Comparison of ENCODE assay signal across 9 mouse cellular contexts in genomic region chr9:72968349-72969061, GRCm38 (mm10). TPM values are rescaled to one million over a fixed set of nuclear protein-coding genes. Genes with fewer than 3 reads are reported as not detected.
DNase-seq lines count a peak whose midpoint lies in the region; ATAC-seq lines count a peak whose summit lies in the region.
"Had no signal": no experiment of that assay in that cellular context is flagged by ENCODE, and none has a peak within 500 bp of the region (broad histone marks: within the 10 kb centered on the region; RNA-seq: fewer than 3 reads in every experiment).

No protein-coding gene starts in this region.

- no peaks in the 10 kb centered on the region for H3K27me3 ChIP-seq in kidney, embryonic 16.5 days (ENCODE audit: insufficient read depth, low read length)
- no peaks in the 10 kb centered on the region for H3K27me3 ChIP-seq in liver, embryonic 12.5 days (replicated peaks)
- H3K27me3 ChIP-seq in neural tube, embryonic 14.5 days (ENCODE audit: control insufficient read depth, insufficient read depth, low read length): no peaks in the 10 kb centered on the region
- H3K27me3 ChIP-seq: embryonic facial prominence, embryonic 13.5 days had no signal

- H3K4me2 ChIP-seq in kidney, embryonic 16.5 days (replicated peaks; ENCODE audit: low read depth, low read length): no peak overlapping the region
- H3K4me2 ChIP-seq in liver, embryonic 12.5 days: 0 out of 2 replicates have a peak overlapping the region, but pooled peaks have one; percentile 27
- H3K4me2 ChIP-seq in neural tube, embryonic 14.5 days (ENCODE audit: low read depth, low read length): no peak overlapping the region
- H3K4me2 ChIP-seq: embryonic facial prominence, embryonic 13.5 days had no signal

- H3K27ac ChIP-seq in kidney, embryonic 16.5 days (ENCODE audit: low read length): no peak overlapping the region
- no peak overlapping the region for H3K27ac ChIP-seq in liver, embryonic 12.5 days
- no peak overlapping the region for H3K27ac ChIP-seq in neural tube, embryonic 14.5 days (ENCODE audit: low read depth, low read length)
- H3K27ac ChIP-seq: embryonic facial prominence, embryonic 13.5 days had no signal

- 0 out of 2 replicates have a peak, but pooled peaks cover 3% of the 10 kb centered on the region for H3K9me3 ChIP-seq in kidney, embryonic 16.5 days (ENCODE audit: low read length)
- H3K9me3 ChIP-seq in liver, embryonic 12.5 days (replicated peaks): no peaks in the 10 kb centered on the region
- H3K9me3 ChIP-seq in neural tube, embryonic 14.5 days (ENCODE audit: control insufficient read depth, low read length): no peaks in the 10 kb centered on the region
- H3K9me3 ChIP-seq: embryonic facial prominence, embryonic 13.5 days had no signal

- H3K4me1 ChIP-seq in kidney, embryonic 16.5 days (ENCODE audit: insufficient read depth, low read length): no peaks in the 10 kb centered on the region
- H3K4me1 ChIP-seq in liver, embryonic 12.5 days: no peaks in the 10 kb centered on the region
- no peaks in the 10 kb centered on the region for H3K4me1 ChIP-seq in neural tube, embryonic 14.5 days (ENCODE audit: control insufficient read depth, insufficient read depth, low read length)
- H3K4me1 ChIP-seq: embryonic facial prominence, embryonic 13.5 days had no signal

- peak; percentile 10 to 27 for DNase-seq in urinary bladder, adult 18-20 months (ENCODE audit: low spot score in 2 of 2)
- DNase-seq in urinary bladder, postnatal 25 days (ENCODE audit: low spot score): no peak
- peak; percentile 71 for DNase-seq in cerebellum, adult 9-11 months
- DNase-seq in heart, adult 8-10 months (ENCODE audit: low spot score): peak; percentile 41
- DNase-seq in thymus, postnatal 36 days: peak; percentile 48 to 51

- no peak overlapping the region for H3K9ac ChIP-seq in kidney, embryonic 16.5 days (replicated peaks; ENCODE audit: low read length)
- no peak overlapping the region for H3K9ac ChIP-seq in liver, embryonic 12.5 days
- no peak overlapping the region for H3K9ac ChIP-seq in neural tube, embryonic 14.5 days (replicated peaks; ENCODE audit: low read depth, low read length)
- H3K9ac ChIP-seq: embryonic facial prominence, embryonic 13.5 days had no signal

- H3K36me3 ChIP-seq in kidney, embryonic 16.5 days (ENCODE audit: insufficient read depth, low read length): 0 out of 2 replicates have a peak, but pooled peaks cover 3% of the 10 kb centered on the region
- no peaks in the 10 kb centered on the region for H3K36me3 ChIP-seq in liver, embryonic 12.5 days
- no peaks in the 10 kb centered on the region for H3K36me3 ChIP-seq in neural tube, embryonic 14.5 days (ENCODE audit: control insufficient read depth, insufficient read depth, low read length)
- H3K36me3 ChIP-seq: embryonic facial prominence, embryonic 13.5 days had no signal

- 36% methylated on average over 11 of the region's 11 CpGs for WGBS in kidney, embryonic 16.5 days
- WGBS in liver, embryonic 12.5 days (ENCODE audit: insufficient replicate concordance): 29% methylated on average over 11 of the region's 11 CpGs
- WGBS in neural tube, embryonic 14.5 days: 39% methylated on average over 11 of the region's 11 CpGs

- ATAC-seq in kidney, embryonic 16.5 days (ENCODE audit: low FRiP score, low TSS enrichment): peak; percentile 63; the same call in 1 of the 2 replicates
- ATAC-seq in liver, embryonic 12.5 days: 0 out of 2 replicates have a peak, but pooled peaks have one; percentile 42
- peak; percentile 70; the same call in 1 of the 2 replicates for ATAC-seq in neural tube, embryonic 14.5 days (ENCODE audit: low read depth)

- no peak overlapping the region for H3K4me3 ChIP-seq in kidney, embryonic 16.5 days (ENCODE audit: low read length)
- H3K4me3 ChIP-seq in liver, embryonic 12.5 days: no peak overlapping the region
- H3K4me3 ChIP-seq in neural tube, embryonic 14.5 days (ENCODE audit: low read depth, low read length): no peak overlapping the region
- H3K4me3 ChIP-seq: embryonic facial prominence, embryonic 13.5 days had no signal

RNA-seq across cellular contexts. Expression of gene Gm44503, which starts 9.9 kb away (rescaled TPM):
- not detected for total RNA-seq in heart, adult 8-10 months (2022)
- polyA plus RNA-seq in kidney, embryonic 16.5 days (2015; fragmentation: Nextera tagmentation; extraction: Ambion mirVana): not detected in 2 replicates
- 0.13 TPM in 1 of 2 replicates, not detected in the other for polyA plus RNA-seq in liver, embryonic 12.5 days (2016; fragmentation: Nextera tagmentation; extraction: Ambion mirVana)
- not detected in 2 replicates for polyA plus RNA-seq in neural tube, embryonic 14.5 days (2014; fragmentation: Nextera tagmentation; extraction: Ambion mirVana)
- polyA plus RNA-seq: embryonic facial prominence, embryonic 13.5 days had no signal

RNA-seq across cellular contexts. Expression of gene Dyx1c1, which starts 9.9 kb away (rescaled TPM):
- under 1 TPM; 0.41 to 0.72 (median 0.56) TPM for total RNA-seq in heart, adult 8-10 months (2022)
- polyA plus RNA-seq in kidney, embryonic 16.5 days (2015; fragmentation: Nextera tagmentation; extraction: Ambion mirVana): 1.9 and 2.4 TPM in 2 replicates
- 0.10 and 0.37 TPM in 2 replicates for polyA plus RNA-seq in liver, embryonic 12.5 days (2016; fragmentation: Nextera tagmentation; extraction: Ambion mirVana)
- 2.9 and 3.2 TPM in 2 replicates for polyA plus RNA-seq in neural tube, embryonic 14.5 days (2014; fragmentation: Nextera tagmentation; extraction: Ambion mirVana)

RNA-seq across cellular contexts. Expression of gene Ccpg1os, which starts 16.7 kb away (rescaled TPM):
- total RNA-seq in heart, adult 8-10 months (2022): 1 to 10 TPM; 6.4 to 7.9 (median 7.6) TPM
- 19.5 and 23.7 TPM in 2 replicates for polyA plus RNA-seq in kidney, embryonic 16.5 days (2015; fragmentation: Nextera tagmentation; extraction: Ambion mirVana)
- 4.4 and 4.6 TPM in 2 replicates for polyA plus RNA-seq in liver, embryonic 12.5 days (2016; fragmentation: Nextera tagmentation; extraction: Ambion mirVana)
- polyA plus RNA-seq in neural tube, embryonic 14.5 days (2014; fragmentation: Nextera tagmentation; extraction: Ambion mirVana): 22.1 and 25.1 TPM in 2 replicates

RNA-seq across cellular contexts. Expression of gene Ccpg1, which starts 16.7 kb away (rescaled TPM):
- total RNA-seq in heart, adult 8-10 months (2022): 100 to 1,000 TPM in 1 of 4 experiments, 10 to 100 TPM in 3; 88.1 to 113 (median 97.9) TPM
- polyA plus RNA-seq in kidney, embryonic 16.5 days (2015; fragmentation: Nextera tagmentation; extraction: Ambion mirVana): 45.9 and 47.5 TPM in 2 replicates
- polyA plus RNA-seq in liver, embryonic 12.5 days (2016; fragmentation: Nextera tagmentation; extraction: Ambion mirVana): 12.6 and 13.0 TPM in 2 replicates
- 33.8 and 47.7 TPM in 2 replicates for polyA plus RNA-seq in neural tube, embryonic 14.5 days (2014; fragmentation: Nextera tagmentation; extraction: Ambion mirVana)

RNA-seq across cellular contexts. Expression of gene Pygo1, which starts 43.1 kb away (rescaled TPM):
- 10 to 100 TPM; 12.9 to 16.4 (median 14.2) TPM for total RNA-seq in heart, adult 8-10 months (2022)
- 4.3 and 5.2 TPM in 2 replicates for polyA plus RNA-seq in kidney, embryonic 16.5 days (2015; fragmentation: Nextera tagmentation; extraction: Ambion mirVana)
- 0.35 and 0.48 TPM in 2 replicates for polyA plus RNA-seq in liver, embryonic 12.5 days (2016; fragmentation: Nextera tagmentation; extraction: Ambion mirVana)
- 19.7 and 20.5 TPM in 2 replicates for polyA plus RNA-seq in neural tube, embryonic 14.5 days (2014; fragmentation: Nextera tagmentation; extraction: Ambion mirVana)
